Mouse (Mus musculus): ENCODE results near the gene Mettl17. TPM values are rescaled to one million over a fixed set of nuclear protein-coding genes. Genes with fewer than 3 reads are reported as not detected.
"Not testable (repeated sequence)": the region's sequence is repeated elsewhere in the genome, so short reads cannot be mapped to it uniquely, and the experiment has no call there.

The Mettl17 gene
- polyA plus RNA-seq (2014; fragmentation: Nextera tagmentation; extraction: Ambion mirVana): 32.4 and 38.4 TPM in 2 replicates

GRCm38 (mm10) chr14:51884598-51885331 is at the start of gene Mettl17:
Gene Mettl17 (plus strand): TSS chr14:51884842.
- Histone ChIP-seq H3K4me1 (ENCODE audit: insufficient read depth) (no peaks in the 10 kb centered on the region; the same call in 1 of the 2 replicates), H3K4me2 (peak within 1 kb of the TSS; percentile 79), H3K36me3 (ENCODE audit: insufficient read depth) (peaks cover 31% of the 10 kb centered on the region), H3K9ac (peak within 1 kb of the TSS; percentile 67), H3K27me3 (ENCODE audit: insufficient read depth, low read length) (no peaks in the 10 kb centered on the region), H3K9me3 (ENCODE audit: low read depth, low read length) (no peaks in the 10 kb centered on the region), H3K27ac (ENCODE audit: low read depth) (peak within 1 kb of the TSS; percentile 69), H3K4me3 (ENCODE audit: low read depth, low read length) (peak within 1 kb of the TSS; percentile 67)
- under 1% methylated on average over 43 of the region's 43 CpGs for WGBS
- peak; percentile 19 for TF ChIP-seq CTCF (IDR thresholded peaks at IDR 0.05; ENCODE audit: low read depth)
- peak; percentile 97 for ATAC-seq (ENCODE audit: insufficient read depth)
- peak; percentile 99 for DNase-seq

GRCm38 (mm10) chr14:51838480-51838879 is 46.2 kb upstream of the Mettl17 start:
- not testable (repeated sequence) for H3K9ac ChIP-seq; H3K4me1 ChIP-seq (ENCODE audit: insufficient read depth); H3K27ac ChIP-seq (ENCODE audit: low read depth); ATAC-seq (ENCODE audit: insufficient read depth); H3K27me3 ChIP-seq (ENCODE audit: insufficient read depth, low read length); H3K4me3 ChIP-seq (ENCODE audit: low read depth, low read length); H3K36me3 ChIP-seq (ENCODE audit: insufficient read depth); H3K9me3 ChIP-seq (ENCODE audit: low read depth, low read length); H3K4me2 ChIP-seq
- DNase-seq: peak; percentile 21
- 0 out of 2 replicates have a peak, but pooled peaks have one; percentile 26 for TF ChIP-seq CTCF (IDR thresholded peaks at IDR 0.05; ENCODE audit: low read depth)
- 12% methylated on average over 2 of the region's 2 CpGs for WGBS

- Histone ChIP-seq H3K9ac (no peak overlapping the region), H3K36me3 (ENCODE audit: insufficient read depth) (no peaks in the 10 kb centered on the region), H3K4me2 (no peak overlapping the region), H3K4me3 (ENCODE audit: low read depth, low read length) (no peak overlapping the region), H3K27me3 (ENCODE audit: insufficient read depth, low read length) (no peaks in the 10 kb centered on the region), H3K27ac (ENCODE audit: low read depth) (no peak overlapping the region), H3K9me3 (ENCODE audit: low read depth, low read length) (no peaks in the 10 kb centered on the region), H3K4me1 (ENCODE audit: insufficient read depth) (no peaks in the 10 kb centered on the region)
- DNase-seq: no peak
- no peak for ATAC-seq (ENCODE audit: insufficient read depth)
- WGBS: 53% methylated on average over 1 of the region's 1 CpGs
- TF ChIP-seq CTCF (IDR thresholded peaks at IDR 0.05; ENCODE audit: low read depth): no peak
Measured at GRCm38 (mm10) chr14:51842250-51842649, 42.4 kb upstream of the Mettl17 start.

DNA sequence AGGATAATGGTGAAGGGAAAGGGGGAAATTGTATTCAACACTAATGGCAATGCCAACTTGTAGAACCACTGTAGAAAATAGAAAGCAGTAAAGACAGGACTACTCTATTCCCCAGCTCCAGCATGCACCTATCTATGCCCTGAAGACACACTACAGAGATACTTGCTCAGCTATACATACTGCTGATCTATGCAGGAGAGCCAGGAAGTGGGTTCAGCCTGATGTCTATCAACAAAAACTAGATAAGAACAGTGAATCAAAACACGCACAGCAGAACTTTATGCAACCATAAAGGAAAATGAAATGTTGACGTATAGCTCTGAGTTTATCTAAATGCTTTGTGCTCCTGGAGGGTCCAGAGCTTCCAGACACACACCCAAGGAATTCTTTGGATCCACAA is 41.9 kb upstream of the Mettl17 start:
- Histone ChIP-seq H3K4me2 (no peak overlapping the region), H3K36me3 (ENCODE audit: insufficient read depth) (no peaks in the 10 kb centered on the region), H3K27ac (ENCODE audit: low read depth) (no peak overlapping the region), H3K4me3 (ENCODE audit: low read depth, low read length) (no peak overlapping the region), H3K9me3 (ENCODE audit: low read depth, low read length) (no peaks in the 10 kb centered on the region), H3K4me1 (ENCODE audit: insufficient read depth) (no peaks in the 10 kb centered on the region), H3K9ac (no peak overlapping the region), H3K27me3 (ENCODE audit: insufficient read depth, low read length) (no peaks in the 10 kb centered on the region)
- ATAC-seq (ENCODE audit: insufficient read depth) (no peak), DNase-seq (no peak)
- TF ChIP-seq CTCF (IDR thresholded peaks at IDR 0.05; ENCODE audit: low read depth): no peak
- WGBS: 78% methylated on average over 2 of the region's 2 CpGs

GRCm38 (mm10) chr14:51843882-51844281 is 40.8 kb upstream of the Mettl17 start:
- no peak overlapping the region for H3K4me2 ChIP-seq
- no peaks in the 10 kb centered on the region for H3K4me1 ChIP-seq (ENCODE audit: insufficient read depth)
- no peak for TF ChIP-seq CTCF (IDR thresholded peaks at IDR 0.05; ENCODE audit: low read depth)
- H3K9ac ChIP-seq: no peak overlapping the region
- H3K9me3 ChIP-seq (ENCODE audit: low read depth, low read length): no peaks in the 10 kb centered on the region
- DNase-seq (no peak), ATAC-seq (ENCODE audit: insufficient read depth) (no peak)
- no peaks in the 10 kb centered on the region for H3K27me3 ChIP-seq (ENCODE audit: insufficient read depth, low read length)
- no peak overlapping the region for H3K4me3 ChIP-seq (ENCODE audit: low read depth, low read length)
- H3K36me3 ChIP-seq (ENCODE audit: insufficient read depth): no peaks in the 10 kb centered on the region
- H3K27ac ChIP-seq (ENCODE audit: low read depth): no peak overlapping the region

DNA sequence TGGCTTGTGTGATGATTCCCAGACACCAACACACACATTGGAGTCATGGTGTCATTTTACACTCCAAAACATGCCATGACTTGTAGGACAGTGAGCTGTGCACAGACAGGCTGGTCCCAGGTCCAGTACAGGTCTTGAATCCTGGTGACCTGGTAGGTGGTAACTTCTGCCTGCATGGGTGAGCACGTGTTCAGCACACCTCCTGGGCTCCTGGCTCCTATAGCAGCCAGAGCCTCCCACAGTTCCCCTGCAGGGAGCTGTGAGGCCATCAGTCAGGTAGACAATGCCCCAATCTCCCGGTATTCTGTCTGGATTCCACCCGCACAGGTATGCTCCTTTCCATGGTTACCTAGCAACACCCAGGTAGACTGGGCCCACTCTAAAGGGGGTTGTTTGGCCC is 38.1 kb upstream of the Mettl17 start:
- WGBS: 48% methylated on average over 3 of the region's 3 CpGs
- H3K36me3 ChIP-seq (ENCODE audit: insufficient read depth): no peaks in the 10 kb centered on the region
- no peak for DNase-seq
- no peaks in the 10 kb centered on the region for H3K9me3 ChIP-seq (ENCODE audit: low read depth, low read length)
- no peaks in the 10 kb centered on the region for H3K27me3 ChIP-seq (ENCODE audit: insufficient read depth, low read length)
- no peak overlapping the region for H3K4me2 ChIP-seq
- ATAC-seq (ENCODE audit: insufficient read depth): no peak
- H3K4me3 ChIP-seq (ENCODE audit: low read depth, low read length): no peak overlapping the region
- no peaks in the 10 kb centered on the region for H3K4me1 ChIP-seq (ENCODE audit: insufficient read depth)
- H3K9ac ChIP-seq: no peak overlapping the region
- no peak for TF ChIP-seq CTCF (IDR thresholded peaks at IDR 0.05; ENCODE audit: low read depth)
- H3K27ac ChIP-seq (ENCODE audit: low read depth): no peak overlapping the region

DNA sequence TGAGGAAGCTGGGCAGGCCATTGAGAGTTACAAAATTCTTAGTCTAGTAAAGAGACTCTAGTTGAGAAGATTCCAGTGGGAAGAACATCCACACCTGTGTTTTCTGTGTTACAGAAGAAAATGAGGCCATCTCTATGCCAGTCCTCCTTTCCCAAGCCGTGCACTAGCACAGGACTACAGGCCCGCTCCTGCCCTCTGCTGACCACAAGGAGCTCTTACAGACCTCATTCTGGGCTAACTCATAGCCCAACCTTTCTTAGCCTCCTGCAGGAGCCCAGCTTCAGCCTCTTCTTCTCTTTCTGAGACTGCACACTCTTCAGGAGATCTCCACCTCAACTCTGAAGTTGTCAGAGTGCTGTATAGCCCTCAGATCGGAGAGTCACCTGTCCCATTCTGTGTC is 33.6 kb upstream of the Mettl17 start:
- WGBS: 42% methylated on average over 3 of the region's 3 CpGs
- H3K4me3 ChIP-seq (ENCODE audit: low read depth, low read length); ATAC-seq (ENCODE audit: insufficient read depth); H3K4me1 ChIP-seq (ENCODE audit: insufficient read depth); H3K27me3 ChIP-seq (ENCODE audit: insufficient read depth, low read length); H3K9me3 ChIP-seq (ENCODE audit: low read depth, low read length); H3K27ac ChIP-seq (ENCODE audit: low read depth); H3K4me2 ChIP-seq; H3K9ac ChIP-seq; H3K36me3 ChIP-seq (ENCODE audit: insufficient read depth): not testable (repeated sequence)
- DNase-seq: peak; percentile 24
- TF ChIP-seq CTCF (IDR thresholded peaks at IDR 0.05; ENCODE audit: low read depth): peak; percentile 45

All from lung, embryonic 14.5 days (tissue).